Mouse (Mus musculus) brain, embryonic 14.5 days (tissue): Measurements from ENCODE around the gene Atrnl1. TPM values are rescaled to one million over a fixed set of nuclear protein-coding genes. Genes with fewer than 3 reads are reported as not detected.

Experiments used
- DNase-seq: peaks from one replicate; pipeline ENCODE4 v3.0.0-alpha.2; 2011; ENCODE audit warnings: low read depth
- CTCF ChIP-seq: fragments of 200-500 bp; IDR thresholded peaks from 2 replicates; pipeline ENCODE4 v1.5.1; 2012; ENCODE audit warnings: inconsistent platforms, mild to moderate bottlenecking, moderate library complexity, borderline replicate concordance; ENCODE audit not compliant: insufficient read depth, insufficient read length; ENCODE audit errors: extremely low read depth
- POLR2A ChIP-seq: fragments of 200-500 bp; IDR thresholded peaks from 2 replicates; pipeline ENCODE4 v1.6.1; 2012; ENCODE audit warnings: mild to moderate bottlenecking, inconsistent platforms, borderline replicate concordance; ENCODE audit not compliant: poor library complexity, insufficient read depth, insufficient read length, severe bottlenecking; ENCODE audit errors: extremely low read depth
- polyA plus RNA-seq: library from polyadenylated mRNA; depleted of rRNA; stranded (reverse); fragments of >200 nt; gene quantifications from 2 replicates; pipeline ENCODE4 v1.2.3, GENCODE M21; 2012; rRNA removed

Gene Atrnl1
- polyA plus RNA-seq, result 19.6 and 31.4 TPM in 2 replicates

GRCm38 (mm10) chr19:57610476-57611261 is at the start of gene Atrnl1:
TSS of gene Atrnl1 (plus strand) at chr19:57611034.
- peak; percentile 96 for DNase-seq
- TF ChIP-seq POLR2A (peak; percentile 99), CTCF (no peak)

DNA sequence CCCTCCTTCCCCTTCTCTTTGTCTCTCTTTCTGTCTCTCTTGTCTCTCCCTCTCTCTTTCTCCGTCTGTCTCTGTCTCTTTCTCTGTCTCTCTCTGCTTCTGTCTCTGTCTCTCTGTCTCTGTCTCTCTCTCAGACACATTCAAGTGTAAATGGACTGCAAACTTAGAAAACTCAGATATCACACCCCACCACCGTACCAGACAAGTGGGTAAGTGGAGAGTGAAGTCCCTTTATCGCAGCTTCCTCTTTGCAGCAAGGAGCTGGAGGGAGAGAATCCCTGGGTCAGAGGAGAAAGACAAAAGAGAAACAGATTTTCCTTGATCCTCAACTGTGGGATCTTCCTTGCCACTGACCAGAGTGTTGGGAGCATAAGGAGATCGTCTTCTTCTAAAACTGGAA is 49.3 kb upstream of the Atrnl1 start:
- TF ChIP-seq CTCF (no peak), POLR2A (no peak)
- no peak for DNase-seq

GRCm38 (mm10) chr19:57569040-57569439 is 41.8 kb upstream of the Atrnl1 start:
- no peak for DNase-seq
- TF ChIP-seq POLR2A, result no peak
- no peak for TF ChIP-seq CTCF

GRCm38 (mm10) chr19:57572360-57573237 is 38.2 kb upstream of the Atrnl1 start:
- DNase-seq, result peak; percentile 85
- TF ChIP-seq CTCF (no peak), POLR2A (no peak)

GRCm38 (mm10) chr19:57573470-57573869 is 37.4 kb upstream of the Atrnl1 start:
- TF ChIP-seq CTCF, result no peak
- no peak for TF ChIP-seq POLR2A
- DNase-seq, result no peak

GRCm38 (mm10) chr19:57575027-57575426 is 35.8 kb upstream of the Atrnl1 start:
- DNase-seq, result no peak
- TF ChIP-seq CTCF (no peak), POLR2A (no peak)

GRCm38 (mm10) chr19:57576836-57577235 is 34.0 kb upstream of the Atrnl1 start:
- peak; percentile 87 for DNase-seq
- TF ChIP-seq CTCF (no peak), POLR2A (no peak)

- DNase-seq, result no peak
- no peak for TF ChIP-seq CTCF
- no peak for TF ChIP-seq POLR2A
Measured at GRCm38 (mm10) chr19:57577256-57577655, 33.6 kb upstream of the Atrnl1 start.

DNA sequence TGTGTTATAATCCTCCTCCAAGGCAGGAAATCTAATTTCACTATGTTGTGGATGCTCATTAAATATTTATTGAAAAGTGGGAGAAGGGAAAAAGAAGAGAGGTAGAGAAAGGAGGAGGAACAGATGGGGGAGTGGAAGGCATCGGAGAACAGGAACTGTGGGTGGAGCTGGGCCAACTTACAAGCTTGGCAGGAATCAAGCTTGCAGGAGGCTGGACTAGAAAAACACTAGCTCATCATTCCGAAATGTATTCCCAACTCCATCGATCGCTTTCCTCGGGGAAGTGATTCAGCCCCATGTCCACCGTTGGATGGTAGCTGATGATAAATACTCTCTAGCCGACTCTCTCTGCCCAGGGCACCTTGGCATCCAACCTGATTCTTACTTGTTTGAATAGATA is 29.9 kb upstream of the Atrnl1 start:
- peak; percentile 77 for DNase-seq
- TF ChIP-seq POLR2A (no peak), CTCF (no peak)

DNA sequence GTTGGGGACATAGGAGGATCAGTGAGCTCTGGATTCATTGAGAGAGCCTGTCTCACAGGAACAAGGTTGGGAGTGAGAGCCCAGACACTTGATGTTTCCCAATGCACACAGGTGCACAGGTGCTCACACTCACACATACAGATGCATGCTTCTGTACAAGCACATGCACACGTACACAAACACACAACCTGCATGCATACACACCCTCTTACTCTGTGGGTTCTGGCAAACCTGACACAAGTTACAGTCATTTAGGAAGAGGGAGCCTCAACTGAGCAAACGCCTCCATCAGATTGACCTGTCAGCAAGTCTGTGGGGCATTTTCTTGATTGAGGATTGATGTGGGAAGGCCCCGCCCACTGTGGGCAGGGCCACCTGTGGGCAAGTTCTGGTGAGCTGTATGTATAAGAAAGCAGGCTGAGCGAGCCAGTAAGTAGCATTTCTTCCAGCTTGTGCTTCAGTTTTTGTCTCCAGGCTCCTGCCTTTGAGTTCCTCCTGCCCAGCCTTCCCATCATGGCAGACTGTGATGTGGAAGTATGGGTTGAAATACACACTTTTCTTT is 25.5 kb upstream of the Atrnl1 start:
- TF ChIP-seq POLR2A, result no peak
- no peak for TF ChIP-seq CTCF
- DNase-seq, result no peak

GRCm38 (mm10) chr19:57586172-57586571 is 24.7 kb upstream of the Atrnl1 start:
- TF ChIP-seq CTCF (no peak), POLR2A (no peak)

GRCm38 (mm10) chr19:57589516-57589915 is 21.3 kb upstream of the Atrnl1 start:
- DNase-seq, result no peak
- TF ChIP-seq CTCF, result no peak
- TF ChIP-seq POLR2A, result no peak

More at GRCm38 (mm10) chr19:57586172-57586571, 24.7 kb upstream of the Atrnl1 start:
- DNase-seq, result no peak
